ENCODE assay signal across 8 mouse cellular contexts in the genomic region with DNA sequence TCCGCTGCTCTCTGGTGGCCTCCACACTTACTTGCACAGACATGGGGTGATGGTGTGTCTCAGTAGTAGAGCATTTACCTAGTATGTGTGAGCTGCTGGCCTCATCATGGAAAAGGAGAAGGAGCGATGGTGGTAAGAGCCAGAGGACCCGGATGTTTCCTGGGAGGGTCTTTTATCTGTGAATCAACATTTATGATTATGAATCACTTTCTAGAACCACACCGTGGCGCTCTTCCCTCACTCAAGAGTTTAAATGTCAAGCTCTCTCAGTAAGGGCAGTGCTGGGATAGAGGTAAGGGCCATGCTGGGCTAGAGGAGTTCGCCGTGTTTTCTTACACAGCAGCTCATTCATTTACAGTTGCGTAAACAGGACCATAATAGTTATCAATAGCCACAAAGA. TPM values are rescaled to one million over a fixed set of nuclear protein-coding genes. Genes with fewer than 3 reads are reported as not detected.
DNase-seq lines count a peak whose midpoint lies in the region; ATAC-seq and TF ChIP-seq lines count a peak whose summit lies in the region.

No protein-coding gene starts in this region.

- no peak overlapping the region for H3K4me2 ChIP-seq in midbrain, embryonic 13.5 days (replicated peaks)
- H3K4me2 ChIP-seq in midbrain, embryonic 16.5 days (ENCODE audit: low read length) = no peak overlapping the region
- H3K4me2 ChIP-seq in lung, embryonic 15.5 days = no peak overlapping the region

- 67% methylated on average over 8 of the region's 8 CpGs for WGBS in midbrain, embryonic 13.5 days
- WGBS in midbrain, embryonic 16.5 days = 63% methylated on average over 8 of the region's 8 CpGs
- 36% methylated on average over 8 of the region's 8 CpGs for whole genome bisulfite sequencing in lung, embryonic 15.5 days

- no peaks in the 10 kb centered on the region for H3K9me3 ChIP-seq in midbrain, embryonic 13.5 days
- H3K9me3 ChIP-seq in midbrain, embryonic 16.5 days (replicated peaks; ENCODE audit: control insufficient read depth, low read length, poor library complexity, severe bottlenecking) = no peaks in the 10 kb centered on the region
- H3K9me3 ChIP-seq in lung, embryonic 15.5 days = no peaks in the 10 kb centered on the region

- H3K9ac ChIP-seq in midbrain, embryonic 13.5 days (replicated peaks) = no peak overlapping the region
- no peak overlapping the region for H3K9ac ChIP-seq in midbrain, embryonic 16.5 days (ENCODE audit: low read depth, low read length)
- no peak overlapping the region for H3K9ac ChIP-seq in lung, embryonic 15.5 days

- intact Hi-C loops in gastrocnemius, postnatal 14 days (cut with DNase I; ENCODE audit: low total_unique reads) = loop anchor here (5.0 to 10.0 kb wide), 2 partner anchors 550 to 648 kb away; no protein-coding TSS in a partner anchor
- intact Hi-C loops in heart, postnatal 25 days (cut with DNase I) = loop anchor here (5.0 kb wide), 4 partner anchors 55 to 650 kb away; no protein-coding TSS in a partner anchor

- TF ChIP-seq CTCF in brain, embryonic 14.5 days (IDR thresholded peaks at IDR 0.05; ENCODE audit: borderline replicate concordance, extremely low read depth, insufficient read depth, insufficient read length) = peak; percentile 39; the same call in 1 of the 2 replicates

- no peak overlapping the region for H3K4me3 ChIP-seq in midbrain, embryonic 13.5 days (replicated peaks)
- no peak overlapping the region for H3K4me3 ChIP-seq in midbrain, embryonic 16.5 days (ENCODE audit: low read depth, low read length)
- no peak overlapping the region for H3K4me3 ChIP-seq in lung, embryonic 15.5 days

- no peaks in the 10 kb centered on the region for H3K36me3 ChIP-seq in midbrain, embryonic 13.5 days
- H3K36me3 ChIP-seq in midbrain, embryonic 16.5 days (ENCODE audit: control insufficient read depth, insufficient read depth, low read length) = no peaks in the 10 kb centered on the region
- H3K36me3 ChIP-seq in lung, embryonic 15.5 days = no peaks in the 10 kb centered on the region

- DNase-seq in gastrocnemius, postnatal 14 days = peak; percentile 12
- DNase-seq in gastrocnemius, adult 18-20 months (ENCODE audit: low spot score) = no peak
- DNase-seq in brain, embryonic 14.5 days (ENCODE audit: low read depth) = peak; percentile 70
- DNase-seq in T-cell, adult 2 months (ENCODE audit: low spot score) = no peak
- no peak for DNase-seq in heart, postnatal 25 days (ENCODE audit: low spot score)

- H3K4me1 ChIP-seq in midbrain, embryonic 13.5 days (replicated peaks) = no peaks in the 10 kb centered on the region
- no peaks in the 10 kb centered on the region for H3K4me1 ChIP-seq in midbrain, embryonic 16.5 days (ENCODE audit: control insufficient read depth, insufficient read depth, low read length)
- no peaks in the 10 kb centered on the region for H3K4me1 ChIP-seq in lung, embryonic 15.5 days

- H3K27ac ChIP-seq in midbrain, embryonic 13.5 days = no peak overlapping the region
- no peak overlapping the region for H3K27ac ChIP-seq in midbrain, embryonic 16.5 days (ENCODE audit: low read length)
- H3K27ac ChIP-seq in lung, embryonic 15.5 days = no peak overlapping the region

- TF ChIP-seq POLR2A in brain, embryonic 14.5 days (IDR thresholded peaks at IDR 0.05; ENCODE audit: borderline replicate concordance, extremely low read depth, insufficient read depth, insufficient read length, poor library complexity, severe bottlenecking) = no peak

- no peaks in the 10 kb centered on the region for H3K27me3 ChIP-seq in midbrain, embryonic 13.5 days
- H3K27me3 ChIP-seq in midbrain, embryonic 16.5 days (ENCODE audit: control insufficient read depth, insufficient read depth, low read depth, low read length) = no peaks in the 10 kb centered on the region
- no peaks in the 10 kb centered on the region for H3K27me3 ChIP-seq in lung, embryonic 15.5 days

- 0 out of 2 replicates have a peak, but pooled peaks have one; percentile 55 for ATAC-seq in midbrain, embryonic 13.5 days
- no peak for ATAC-seq in midbrain, embryonic 16.5 days
- ATAC-seq in lung, embryonic 15.5 days (ENCODE audit: borderline replicate concordance, extremely low read depth, low FRiP score, low TSS enrichment) = peak; percentile 71

RNA-seq across cellular contexts. Expression of a gene that starts 19.2 kb away (rescaled TPM):
- total RNA-seq in gastrocnemius, postnatal 14 days (2021) = 10 to 100 TPM; 28.6 to 33.5 TPM
- 10 to 100 TPM; 13.1 to 13.4 TPM for total RNA-seq in gastrocnemius, adult 18-20 months (2021)
- 33.9 and 37.6 TPM in 2 replicates for polyA plus RNA-seq in midbrain, embryonic 13.5 days (2015; fragmentation: Nextera tagmentation; extraction: Ambion mirVana)
- polyA plus RNA-seq in midbrain, embryonic 16.5 days (2015; fragmentation: Nextera tagmentation; extraction: Ambion mirVana) = 48.5 and 49.6 TPM in 2 replicates
- polyA plus RNA-seq in brain, embryonic 14.5 days (2012; rRNA removed) = 92.3 and 97.5 TPM in 2 replicates
- 33.2 and 33.9 TPM in 2 replicates for polyA plus RNA-seq in lung, embryonic 15.5 days (2015; fragmentation: Nextera tagmentation; extraction: Ambion mirVana)
- 10 to 100 TPM; 24.8 to 30.8 TPM for total RNA-seq in heart, postnatal 25 days (2021)

Comparison
In these comparisons a context has a peak if more than half of its experiments do, and no peak if none do; other contexts are left out.
1. DNase-seq: peak in gastrocnemius, postnatal 14 days (single experiment) and brain, embryonic 14.5 days (single experiment); none in gastrocnemius, adult 18-20 months (single experiment), T-cell, adult 2 months (single experiment) and heart, postnatal 25 days (single experiment).